Mouse (Mus musculus): ENCODE results near the gene Gm26620. TPM values are rescaled to one million over a fixed set of nuclear protein-coding genes. Genes with fewer than 3 reads are reported as not detected.

Gm26620 gene
- polyA plus RNA-seq, 1 experiment from 2014 or later: 0.31 TPM

DNA sequence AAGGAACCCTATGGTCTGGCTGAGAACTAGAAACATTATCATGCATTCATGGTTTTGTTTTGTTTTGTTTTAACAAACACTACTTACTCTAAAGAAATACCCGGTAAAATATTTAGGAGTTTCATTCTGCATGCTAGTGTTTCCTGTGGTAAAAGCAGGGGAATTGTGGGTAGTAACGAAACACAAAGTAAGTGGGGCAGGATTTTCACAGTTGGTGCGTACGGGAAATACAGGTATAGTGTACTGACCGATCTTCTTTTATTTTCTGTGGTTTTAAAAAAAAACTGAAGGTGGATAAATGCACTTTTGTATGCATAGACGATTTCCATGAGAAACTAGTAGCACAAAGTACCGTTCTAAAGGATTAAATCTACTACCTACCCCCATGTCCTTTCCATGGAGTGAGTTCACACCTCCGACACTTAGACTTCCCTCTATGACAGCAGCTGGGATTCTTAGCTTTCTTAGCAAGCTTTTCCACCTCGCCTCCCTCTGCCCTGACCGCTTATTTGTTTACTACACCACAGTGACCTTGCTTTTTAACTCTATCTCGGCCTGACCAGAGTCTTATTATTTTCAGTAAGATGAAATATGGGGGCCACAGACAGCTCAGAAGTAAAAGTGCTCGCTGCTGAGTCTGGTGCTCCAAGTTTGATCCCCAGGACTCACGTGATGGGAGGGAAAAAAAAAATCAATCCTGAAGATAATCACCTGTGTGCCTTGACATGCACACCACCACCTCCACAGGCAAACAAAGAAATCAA is 23.0 kb upstream of the Gm26620 start:
- no peaks in the 10 kb centered on the region for H3K27me3 ChIP-seq
- peaks cover 14% of the 10 kb centered on the region for H3K4me1 ChIP-seq
- H3K36me3 ChIP-seq: no peaks in the 10 kb centered on the region
- no peak overlapping the region for H3K27ac ChIP-seq
- no peak overlapping the region for H3K4me3 ChIP-seq (replicated peaks)
- 66% methylated on average over 13 of the region's 13 CpGs for WGBS
- H3K4me2 ChIP-seq: no peak overlapping the region
- H3K9me3 ChIP-seq (replicated peaks): no peaks in the 10 kb centered on the region
- no peak overlapping the region for H3K9ac ChIP-seq
- ATAC-seq (replicated peaks; ENCODE audit: low FRiP score): no peak

DNA sequence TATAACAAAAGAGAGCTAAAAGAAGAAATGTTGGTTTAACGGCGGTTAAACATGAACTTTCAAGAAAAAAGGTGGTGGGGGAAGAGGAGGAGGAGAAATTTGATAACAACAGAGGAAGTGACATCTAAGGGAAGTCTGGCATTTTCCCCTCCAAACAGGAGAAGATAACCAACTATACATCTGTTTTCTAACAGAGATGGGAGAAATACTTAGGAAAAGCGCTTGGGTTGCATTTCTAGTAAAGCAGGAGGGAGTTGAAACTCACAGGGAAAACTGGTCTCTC is 22.5 kb upstream of the Gm26620 start:
- no peaks in the 10 kb centered on the region for H3K9me3 ChIP-seq (replicated peaks)
- H3K27ac ChIP-seq: no peak overlapping the region
- no peak overlapping the region for H3K4me3 ChIP-seq (replicated peaks)
- H3K9ac ChIP-seq: no peak overlapping the region
- H3K36me3 ChIP-seq: no peaks in the 10 kb centered on the region
- no peaks in the 10 kb centered on the region for H3K27me3 ChIP-seq
- WGBS: 58% methylated on average over 3 of the region's 3 CpGs
- ATAC-seq (replicated peaks; ENCODE audit: low FRiP score): no peak
- peaks cover 17% of the 10 kb centered on the region for H3K4me1 ChIP-seq
- no peak overlapping the region for H3K4me2 ChIP-seq

DNA sequence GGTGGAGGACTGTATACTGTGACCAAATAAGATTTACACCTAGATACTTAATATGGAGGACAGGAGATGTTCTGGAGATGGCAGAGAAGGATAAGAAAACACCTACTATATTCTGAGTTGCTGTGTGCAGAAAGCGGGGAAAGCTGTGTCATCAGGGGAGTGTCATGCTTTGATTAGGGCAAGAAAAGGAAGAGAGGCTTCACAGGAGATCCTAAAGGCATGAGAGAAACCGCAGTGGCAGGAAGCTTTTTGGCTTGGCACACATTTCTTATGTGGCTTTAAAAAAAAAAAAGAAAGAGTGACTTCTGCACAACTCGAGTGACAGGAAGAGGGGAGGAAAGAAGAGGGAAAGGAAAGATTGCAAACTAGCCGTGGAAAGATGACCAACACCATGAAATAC is 21.8 kb upstream of the Gm26620 start:
- 63% methylated on average over 4 of the region's 4 CpGs for WGBS
- Histone ChIP-seq H3K9me3 (replicated peaks) (no peaks in the 10 kb centered on the region), H3K9ac (no peak overlapping the region), H3K4me2 (no peak overlapping the region), H3K27me3 (no peaks in the 10 kb centered on the region), H3K36me3 (no peaks in the 10 kb centered on the region), H3K4me3 (replicated peaks) (no peak overlapping the region), H3K27ac (no peak overlapping the region), H3K4me1 (peaks cover 17% of the 10 kb centered on the region)
- ATAC-seq (replicated peaks; ENCODE audit: low FRiP score): no peak

DNA sequence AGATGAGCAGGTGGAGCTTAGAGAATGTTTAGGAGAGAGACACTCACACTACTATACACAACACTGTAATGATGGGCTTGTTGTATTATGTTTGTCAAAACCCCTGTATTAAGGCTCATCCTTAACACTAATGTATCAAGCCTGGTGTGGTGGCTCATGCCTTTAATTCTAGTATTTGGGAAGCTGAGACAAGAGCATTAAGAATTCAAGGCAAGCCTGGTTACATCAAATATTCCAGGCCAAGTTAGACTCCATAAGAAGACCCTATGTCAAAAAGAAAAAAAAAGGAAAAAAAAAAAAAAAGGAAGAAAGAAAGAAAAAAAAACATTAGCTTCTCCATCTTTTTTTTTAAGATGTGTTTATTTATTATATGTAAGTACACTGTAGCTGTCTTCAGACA is 20.6 kb upstream of the Gm26620 start:
- H3K27me3 ChIP-seq: no peaks in the 10 kb centered on the region
- no peaks in the 10 kb centered on the region for H3K9me3 ChIP-seq (replicated peaks)
- no peak overlapping the region for H3K4me2 ChIP-seq
- H3K27ac ChIP-seq: no peak overlapping the region
- H3K4me3 ChIP-seq (replicated peaks): no peak overlapping the region
- no peaks in the 10 kb centered on the region for H3K36me3 ChIP-seq
- no peak overlapping the region for H3K9ac ChIP-seq
- ATAC-seq (replicated peaks; ENCODE audit: low FRiP score): no peak
- H3K4me1 ChIP-seq: peaks cover 17% of the 10 kb centered on the region

GRCm38 (mm10) chr1:170864754-170865153 is 20.1 kb upstream of the Gm26620 start:
- Histone ChIP-seq H3K27ac (no peak overlapping the region), H3K27me3 (no peaks in the 10 kb centered on the region), H3K9ac (no peak overlapping the region), H3K4me1 (peaks cover 17% of the 10 kb centered on the region), H3K36me3 (no peaks in the 10 kb centered on the region), H3K4me2 (no peak overlapping the region), H3K9me3 (replicated peaks) (no peaks in the 10 kb centered on the region), H3K4me3 (replicated peaks) (no peak overlapping the region)
- WGBS: 70% methylated on average over 3 of the region's 3 CpGs
- ATAC-seq (replicated peaks; ENCODE audit: low FRiP score): no peak

GRCm38 (mm10) chr1:170865406-170865805 is 19.5 kb upstream of the Gm26620 start:
- 79% methylated on average over 5 of the region's 5 CpGs for WGBS
- Histone ChIP-seq H3K27me3 (no peaks in the 10 kb centered on the region), H3K4me3 (replicated peaks) (no peak overlapping the region), H3K27ac (no peak overlapping the region), H3K9ac (no peak overlapping the region), H3K9me3 (replicated peaks) (no peaks in the 10 kb centered on the region), H3K4me2 (no peak overlapping the region), H3K36me3 (no peaks in the 10 kb centered on the region), H3K4me1 (peaks cover 17% of the 10 kb centered on the region)
- no peak for ATAC-seq (replicated peaks; ENCODE audit: low FRiP score)

DNA sequence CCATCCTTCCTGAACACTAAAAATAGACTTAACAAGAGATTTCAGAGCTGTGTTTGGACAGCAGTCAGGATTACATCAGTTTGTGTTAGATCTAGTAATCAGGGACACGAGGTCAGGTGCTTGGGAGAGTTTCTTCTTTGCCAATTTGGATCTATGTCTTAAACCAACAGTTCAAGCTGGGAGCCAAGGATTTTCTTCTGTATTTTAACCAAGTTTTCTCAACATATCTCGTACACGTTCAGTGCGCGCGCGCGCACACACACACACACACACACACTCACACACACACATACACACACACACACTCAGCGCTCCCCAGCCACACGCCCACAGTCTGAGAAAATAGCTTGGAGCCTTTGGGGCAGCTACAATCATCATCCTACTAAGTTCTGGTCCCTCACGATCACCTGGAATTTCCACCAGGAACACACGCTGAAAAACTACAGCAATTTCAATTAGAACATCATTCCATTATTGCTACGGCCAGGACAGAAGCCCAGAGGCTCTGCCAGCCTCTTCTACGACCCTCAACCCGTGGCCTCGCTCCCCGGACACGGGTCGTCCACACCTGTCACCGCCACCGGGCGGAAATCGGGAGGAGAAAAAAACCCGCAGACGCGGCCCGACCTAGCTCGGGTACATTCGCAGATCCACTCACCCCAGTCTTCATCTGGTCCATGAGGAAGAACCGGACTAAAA is 17.7 kb upstream of the Gm26620 start:
- H3K27ac ChIP-seq: peak overlapping the region; percentile 77
- H3K9ac ChIP-seq: peak overlapping the region; percentile 68
- H3K27me3 ChIP-seq: no peaks in the 10 kb centered on the region
- WGBS: 2% methylated on average over 30 of the region's 30 CpGs
- peak; percentile 61 for ATAC-seq (replicated peaks; ENCODE audit: low FRiP score)
- H3K4me3 ChIP-seq (replicated peaks): peak overlapping the region; percentile 85
- H3K9me3 ChIP-seq (replicated peaks): no peaks in the 10 kb centered on the region
- peaks cover 14% of the 10 kb centered on the region for H3K4me1 ChIP-seq
- H3K36me3 ChIP-seq: peaks cover 9% of the 10 kb centered on the region; the same call in 1 of the 2 replicates
- peak overlapping the region; percentile 62 for H3K4me2 ChIP-seq

- peak within 1 kb of the TSS; percentile 62 for H3K4me2 ChIP-seq
- peaks cover 10% of the 10 kb centered on the region for H3K4me1 ChIP-seq
- H3K27ac ChIP-seq: peak within 1 kb of the TSS; percentile 77
- under 1% methylated on average over 25 of the region's 25 CpGs for WGBS
- ATAC-seq (replicated peaks; ENCODE audit: low FRiP score): peak; percentile 84
- H3K4me3 ChIP-seq (replicated peaks): peak within 1 kb of the TSS; percentile 85
- H3K9ac ChIP-seq: peak within 1 kb of the TSS; percentile 68
- peaks cover 11% of the 10 kb centered on the region; the same call in 1 of the 2 replicates for H3K36me3 ChIP-seq
- no peaks in the 10 kb centered on the region for H3K9me3 ChIP-seq (replicated peaks)
- no peaks in the 10 kb centered on the region for H3K27me3 ChIP-seq
Measured at GRCm38 (mm10) chr1:170867691-170868105, 17.2 kb upstream of the Gm26620 start, which contains the start of gene Atf6. Atf6 (minus strand) TSS chr1:170867771.

- no peaks in the 10 kb centered on the region for H3K9me3 ChIP-seq (replicated peaks)
- peak overlapping the region; percentile 77; the same call in 1 of the 2 replicates for H3K27ac ChIP-seq
- WGBS: under 1% methylated on average over 33 of the region's 33 CpGs
Measured at GRCm38 (mm10) chr1:170868107-170868904, 16.6 kb upstream of the Gm26620 start.

DNA sequence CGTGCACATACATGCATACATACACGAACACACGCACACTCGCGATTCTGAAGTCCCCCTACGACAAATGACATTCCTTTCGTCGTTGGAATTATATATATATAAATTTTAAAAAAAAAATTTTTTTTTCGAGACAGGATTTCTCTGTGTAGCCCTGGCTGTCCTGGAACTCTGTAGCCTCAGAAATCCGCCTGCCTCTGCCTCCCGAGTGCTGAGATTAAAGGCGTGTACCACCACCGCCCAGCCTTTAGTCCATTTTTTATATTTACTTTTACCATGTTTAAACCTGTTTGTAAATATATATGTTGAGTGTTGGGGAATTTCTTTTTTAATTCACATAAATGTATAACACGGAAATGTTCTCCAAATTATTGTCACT is 16.0 kb upstream of the Gm26620 start:
- H3K4me1 ChIP-seq: peaks cover 7% of the 10 kb centered on the region
- H3K9me3 ChIP-seq (replicated peaks): no peaks in the 10 kb centered on the region
- peaks cover 18% of the 10 kb centered on the region for H3K36me3 ChIP-seq
- WGBS: 16% methylated on average over 14 of the region's 14 CpGs
- H3K4me2 ChIP-seq: peak overlapping the region; percentile 62
- H3K9ac ChIP-seq: peak overlapping the region; percentile 68
- ATAC-seq (replicated peaks; ENCODE audit: low FRiP score): no peak
- no peaks in the 10 kb centered on the region for H3K27me3 ChIP-seq
- H3K4me3 ChIP-seq (replicated peaks): peak overlapping the region; percentile 85
- no peak overlapping the region for H3K27ac ChIP-seq

More at GRCm38 (mm10) chr1:170868107-170868904, 16.6 kb upstream of the Gm26620 start:
- H3K9ac ChIP-seq: peak overlapping the region; percentile 68
- peak; percentile 77 for ATAC-seq (replicated peaks; ENCODE audit: low FRiP score)
- H3K36me3 ChIP-seq: peaks cover 14% of the 10 kb centered on the region
- peaks cover 7% of the 10 kb centered on the region for H3K4me1 ChIP-seq
- H3K4me3 ChIP-seq (replicated peaks): peak overlapping the region; percentile 85
- H3K27me3 ChIP-seq: no peaks in the 10 kb centered on the region
- peak overlapping the region; percentile 62 for H3K4me2 ChIP-seq

DNA sequence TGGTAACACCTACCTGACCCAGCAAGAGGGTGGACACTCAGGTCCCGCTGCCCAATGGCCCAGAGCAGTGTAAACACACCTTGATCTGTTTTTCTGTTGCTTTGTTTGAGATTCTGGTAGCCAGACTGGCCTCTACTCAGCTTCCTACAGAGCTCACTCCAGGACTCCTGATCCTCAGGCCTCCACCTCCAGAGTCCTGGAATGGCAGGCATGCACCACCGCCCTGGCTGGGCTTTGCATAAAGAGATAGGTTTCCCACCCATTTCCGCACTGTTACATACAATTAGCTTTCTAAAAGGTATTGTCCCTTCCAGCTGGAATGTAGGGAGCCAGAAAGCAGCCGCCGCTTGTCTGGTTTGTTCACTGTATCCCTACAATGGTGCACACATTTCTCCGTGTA is 13.5 kb upstream of the Gm26620 start:
- Histone ChIP-seq H3K36me3 (peaks cover 40% of the 10 kb centered on the region), H3K27ac (no peak overlapping the region), H3K4me3 (replicated peaks) (no peak overlapping the region), H3K4me1 (peaks cover 7% of the 10 kb centered on the region), H3K9me3 (replicated peaks) (no peaks in the 10 kb centered on the region), H3K4me2 (no peak overlapping the region), H3K9ac (no peak overlapping the region), H3K27me3 (no peaks in the 10 kb centered on the region)
- 89% methylated on average over 6 of the region's 6 CpGs for WGBS
- no peak for ATAC-seq (replicated peaks; ENCODE audit: low FRiP score)

GRCm38 (mm10) chr1:170871961-170872360 is 12.9 kb upstream of the Gm26620 start:
- no peak overlapping the region for H3K4me2 ChIP-seq
- WGBS: 91% methylated on average over 2 of the region's 2 CpGs
- no peak overlapping the region for H3K9ac ChIP-seq
- ATAC-seq (replicated peaks; ENCODE audit: low FRiP score): no peak
- peaks cover 45% of the 10 kb centered on the region for H3K36me3 ChIP-seq
- H3K4me1 ChIP-seq: peaks cover 2% of the 10 kb centered on the region
- no peak overlapping the region for H3K27ac ChIP-seq
- no peaks in the 10 kb centered on the region for H3K27me3 ChIP-seq
- no peaks in the 10 kb centered on the region for H3K9me3 ChIP-seq (replicated peaks)
- H3K4me3 ChIP-seq (replicated peaks): no peak overlapping the region
